Mouse (Mus musculus): ENCODE measurements around the gene D630045J12Rik.

- no peak for TF ChIP-seq CTCF (IDR thresholded peaks at IDR 0.05; ENCODE audit: low read depth, low read length)
- no peak for TF ChIP-seq POLR2A (IDR thresholded peaks at IDR 0.05; ENCODE audit: borderline replicate concordance, low read depth, low read length)
Measured at GRCm38 (mm10) chr6:38202816-38203215, 51.0 kb downstream of the D630045J12Rik start.

Measured in bone marrow macrophage, adult 2 months (primary cell).